Comparison of ENCODE assay signal across 9 mouse cellular contexts in the genomic region with DNA sequence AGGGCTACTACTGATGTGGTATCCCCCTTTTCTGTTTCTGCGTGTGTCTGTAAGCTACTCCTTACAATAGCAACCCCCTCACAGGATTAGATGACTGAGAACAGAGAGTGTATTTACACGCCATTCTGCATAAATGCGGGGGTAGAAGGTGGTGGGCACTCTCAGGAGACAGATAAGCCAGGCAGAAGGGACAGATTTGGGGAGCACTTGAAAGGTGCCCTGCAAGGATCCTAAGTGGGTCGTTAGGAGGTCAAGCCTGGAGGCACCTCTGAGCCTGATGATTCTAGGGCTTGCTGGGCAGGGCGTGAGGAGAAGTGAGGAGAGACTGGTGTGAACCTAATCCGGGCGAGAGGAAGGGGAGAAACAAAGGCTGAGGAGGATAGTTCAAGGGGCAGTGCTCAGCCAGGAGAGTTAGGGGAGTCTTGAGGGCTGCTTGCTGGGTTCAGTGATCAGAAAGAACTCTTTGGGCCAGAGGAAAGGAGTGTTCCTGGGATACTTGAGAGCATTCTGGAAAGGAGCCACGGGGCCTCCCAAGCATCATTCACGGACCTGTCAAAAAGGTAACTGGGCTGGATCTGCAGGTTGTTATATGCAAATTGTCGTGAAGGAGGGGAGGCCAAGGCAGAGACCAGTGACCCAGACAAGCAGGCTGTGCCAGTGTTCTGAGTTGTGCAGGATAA. TPM values are rescaled to one million over a fixed set of nuclear protein-coding genes. Genes with fewer than 3 reads are reported as not detected.
DNase-seq lines count a peak whose midpoint lies in the region; ATAC-seq and TF ChIP-seq lines count a peak whose summit lies in the region.
"Had no signal": no experiment of that assay in that cellular context is flagged by ENCODE, and none has a peak within 500 bp of the region (broad histone marks: within the 10 kb centered on the region; RNA-seq: fewer than 3 reads in every experiment).

No protein-coding gene starts in this region.

- no peak for TF ChIP-seq POLR2A in brain, embryonic 14.5 days (IDR thresholded peaks at IDR 0.05; ENCODE audit: borderline replicate concordance, extremely low read depth, insufficient read depth, insufficient read length, poor library complexity, severe bottlenecking)
- TF ChIP-seq POLR2A in olfactory bulb, adult 2 months (IDR thresholded peaks at IDR 0.05; ENCODE audit: insufficient read depth, low read depth, low read length), result no peak

- no peaks in the 10 kb centered on the region for H3K27me3 ChIP-seq in heart, embryonic 12.5 days (replicated peaks)
- no peaks in the 10 kb centered on the region for H3K27me3 ChIP-seq in hindbrain, embryonic 14.5 days (ENCODE audit: control insufficient read depth, insufficient read depth, low read length)
- H3K27me3 ChIP-seq in liver, embryonic 16.5 days (ENCODE audit: control insufficient read depth, insufficient read depth, low read depth, low read length), result no peaks in the 10 kb centered on the region

- H3K27ac ChIP-seq in heart, embryonic 12.5 days (ENCODE audit: poor library complexity, severe bottlenecking), result no peak overlapping the region
- peak overlapping the region; percentile 35; the same call in 1 of the 2 replicates for H3K27ac ChIP-seq in hindbrain, embryonic 14.5 days
- no peak overlapping the region for H3K27ac ChIP-seq in liver, embryonic 16.5 days (ENCODE audit: low read length)
- no peak overlapping the region for H3K27ac ChIP-seq in olfactory bulb, adult 2 months (ENCODE audit: insufficient read depth, low read depth, low read length)

- H3K9me3 ChIP-seq in heart, embryonic 12.5 days (replicated peaks), result 0 out of 2 replicates have a peak, but pooled peaks cover 10% of the 10 kb centered on the region
- H3K9me3 ChIP-seq in hindbrain, embryonic 14.5 days (ENCODE audit: control insufficient read depth, low read length), result no peaks in the 10 kb centered on the region
- no peaks in the 10 kb centered on the region for H3K9me3 ChIP-seq in liver, embryonic 16.5 days (replicated peaks; ENCODE audit: control insufficient read depth, low read length)

- H3K36me3 ChIP-seq in heart, embryonic 12.5 days, result peaks cover 34% of the 10 kb centered on the region
- H3K36me3 ChIP-seq in hindbrain, embryonic 14.5 days (replicated peaks; ENCODE audit: control insufficient read depth, insufficient read depth), result peaks cover 32% of the 10 kb centered on the region
- peaks cover 16% of the 10 kb centered on the region for H3K36me3 ChIP-seq in liver, embryonic 16.5 days (ENCODE audit: control insufficient read depth, insufficient read depth)

- H3K9ac ChIP-seq in heart, embryonic 12.5 days, result peak overlapping the region; percentile 75
- peak overlapping the region; percentile 74 for H3K9ac ChIP-seq in hindbrain, embryonic 14.5 days
- H3K9ac ChIP-seq in liver, embryonic 16.5 days (ENCODE audit: low read depth, low read length), result peak overlapping the region; percentile 72

- WGBS in heart, embryonic 12.5 days, result 16% methylated on average over 10 of the region's 10 CpGs
- WGBS in hindbrain, embryonic 14.5 days, result 14% methylated on average over 10 of the region's 10 CpGs
- 16% methylated on average over 10 of the region's 10 CpGs for WGBS in liver, embryonic 16.5 days (ENCODE audit: insufficient replicate concordance)
- WGBS in olfactory bulb, adult 2 months, result 12% methylated on average over 10 of the region's 10 CpGs

- peaks cover 8% of the 10 kb centered on the region for H3K4me1 ChIP-seq in heart, embryonic 12.5 days (replicated peaks)
- H3K4me1 ChIP-seq in hindbrain, embryonic 14.5 days (replicated peaks; ENCODE audit: control insufficient read depth, insufficient read depth, low read length), result peaks cover 8% of the 10 kb centered on the region
- H3K4me1 ChIP-seq in liver, embryonic 16.5 days (ENCODE audit: control insufficient read depth, low read depth, low read length), result peaks cover 7% of the 10 kb centered on the region
- H3K4me1 ChIP-seq in olfactory bulb, adult 2 months (ENCODE audit: control insufficient read depth, insufficient read depth, low read length), result peaks cover 6% of the 10 kb centered on the region

- peak overlapping the region; percentile 65 for H3K4me3 ChIP-seq in heart, embryonic 12.5 days
- H3K4me3 ChIP-seq in hindbrain, embryonic 14.5 days (replicated peaks; ENCODE audit: low read length), result peak overlapping the region; percentile 59
- peak overlapping the region; percentile 76 for H3K4me3 ChIP-seq in liver, embryonic 16.5 days (ENCODE audit: low read depth, low read length)
- H3K4me3 ChIP-seq in olfactory bulb, adult 2 months (ENCODE audit: insufficient read depth, low read depth, low read length), result peak overlapping the region; percentile 76

- TF ChIP-seq CTCF in brain, embryonic 14.5 days (IDR thresholded peaks at IDR 0.05; ENCODE audit: borderline replicate concordance, extremely low read depth, insufficient read depth, insufficient read length), result no peak
- TF ChIP-seq CTCF in olfactory bulb, adult 2 months (IDR thresholded peaks at IDR 0.05; ENCODE audit: insufficient read depth, low read depth, low read length), result no peak

- DNase-seq in heart, adult 8-10 months (ENCODE audit: low spot score), result no peak
- peak; percentile 9 for DNase-seq in brain, embryonic 14.5 days (ENCODE audit: low read depth)
- no peak for DNase-seq in hindbrain, embryonic 14.5 days (ENCODE audit: low spot score)
- DNase-seq in spleen, postnatal 10 days (ENCODE audit: low spot score in 2 of 2), result no peak
- DNase-seq in adrenal gland, postnatal 10 days, result no peak

- peak overlapping the region; percentile 77 for H3K4me2 ChIP-seq in heart, embryonic 12.5 days
- peak overlapping the region; percentile 87 for H3K4me2 ChIP-seq in hindbrain, embryonic 14.5 days (replicated peaks)
- peak overlapping the region; percentile 70 for H3K4me2 ChIP-seq in liver, embryonic 16.5 days (ENCODE audit: low read depth, low read length)

- no peak for ATAC-seq in heart, embryonic 12.5 days (ENCODE audit: insufficient number of reproducible peaks, low FRiP score)
- 0 out of 2 replicates have a peak, but pooled peaks have one; percentile 1 for ATAC-seq in hindbrain, embryonic 14.5 days (ENCODE audit: low FRiP score)
- ATAC-seq in liver, embryonic 16.5 days (ENCODE audit: low read depth), result no peak

RNA-seq across cellular contexts. Expression of a gene that starts 0.9 kb away (rescaled TPM):
- polyA plus RNA-seq in heart, embryonic 12.5 days (2016; fragmentation: Nextera tagmentation; extraction: Ambion mirVana), result 7.0 TPM in 2 replicates
- 1 to 10 TPM; 2.9 to 3.4 (median 3.1) TPM for total RNA-seq in heart, adult 8-10 months (2022)
- 25.4 and 27.8 TPM in 2 replicates for polyA plus RNA-seq in brain, embryonic 14.5 days (2012; rRNA removed)
- polyA plus RNA-seq in hindbrain, embryonic 14.5 days (2014; fragmentation: Nextera tagmentation; extraction: Ambion mirVana), result 14.6 and 15.1 TPM in 2 replicates
- 3.7 and 3.8 TPM in 2 replicates for polyA plus RNA-seq in liver, embryonic 16.5 days (2015; fragmentation: Nextera tagmentation; extraction: Ambion mirVana)
- not detected in 2 replicates for polyA plus RNA-seq in olfactory bulb, adult 2 months (2012; ENCODE audit: insufficient read depth, insufficient read length, low replicate concordance, missing spikeins)
- total RNA-seq in adrenal gland, postnatal 10 days (2021), result 1 to 10 TPM; 9.7 to 9.8 TPM

RNA-seq across cellular contexts. Expression of a gene that starts 12.8 kb away (rescaled TPM):
- 0.19 and 0.27 TPM in 2 replicates for polyA plus RNA-seq in heart, embryonic 12.5 days (2016; fragmentation: Nextera tagmentation; extraction: Ambion mirVana)
- 1 to 10 TPM in 3 of 4 experiments, under 1 TPM in 1; 0.75 to 1.6 (median 1.1) TPM for total RNA-seq in heart, adult 8-10 months (2022)
- 0.19 and 0.27 TPM in 2 replicates for polyA plus RNA-seq in brain, embryonic 14.5 days (2012; rRNA removed)
- 0.14 and 0.40 TPM in 2 replicates for polyA plus RNA-seq in hindbrain, embryonic 14.5 days (2014; fragmentation: Nextera tagmentation; extraction: Ambion mirVana)
- polyA plus RNA-seq in liver, embryonic 16.5 days (2015; fragmentation: Nextera tagmentation; extraction: Ambion mirVana), result 4.0 and 5.0 TPM in 2 replicates
- polyA plus RNA-seq in olfactory bulb, adult 2 months (2012; ENCODE audit: insufficient read depth, insufficient read length, low replicate concordance, missing spikeins), result not detected in 2 replicates
- 1 to 10 TPM; 1.1 to 1.6 TPM for total RNA-seq in adrenal gland, postnatal 10 days (2021)

RNA-seq across cellular contexts. Expression of a gene that starts 17.5 kb away (rescaled TPM):
- not detected in 2 replicates for polyA plus RNA-seq in heart, embryonic 12.5 days (2016; fragmentation: Nextera tagmentation; extraction: Ambion mirVana)
- under 1 TPM in 3 of 4 experiments, not detected in 1; 0.27 to 0.49 (median 0.34) TPM for total RNA-seq in heart, adult 8-10 months (2022)
- polyA plus RNA-seq in brain, embryonic 14.5 days (2012; rRNA removed), result 0.11 and 0.16 TPM in 2 replicates
- polyA plus RNA-seq in hindbrain, embryonic 14.5 days (2014; fragmentation: Nextera tagmentation; extraction: Ambion mirVana), result not detected in 2 replicates
- polyA plus RNA-seq in liver, embryonic 16.5 days (2015; fragmentation: Nextera tagmentation; extraction: Ambion mirVana), result not detected in 2 replicates
- polyA plus RNA-seq in olfactory bulb, adult 2 months (2012; ENCODE audit: insufficient read depth, insufficient read length, low replicate concordance, missing spikeins), result not detected in 2 replicates
- under 1 TPM in 1 of 2 experiments, not detected in 1; 0.24 TPM for total RNA-seq in adrenal gland, postnatal 10 days (2021)
- total RNA-seq: neutrophil, adult 5-6 weeks had no signal

RNA-seq across cellular contexts. Expression of a gene that starts 38.2 kb away (rescaled TPM):
- not detected in 2 replicates for polyA plus RNA-seq in heart, embryonic 12.5 days (2016; fragmentation: Nextera tagmentation; extraction: Ambion mirVana)
- total RNA-seq in heart, adult 8-10 months (2022), result not detected
- polyA plus RNA-seq in brain, embryonic 14.5 days (2012; rRNA removed), result 0.05 TPM in 1 of 2 replicates, not detected in the other
- not detected in 2 replicates for polyA plus RNA-seq in hindbrain, embryonic 14.5 days (2014; fragmentation: Nextera tagmentation; extraction: Ambion mirVana)
- 0.15 TPM in 1 of 2 replicates, not detected in the other for polyA plus RNA-seq in liver, embryonic 16.5 days (2015; fragmentation: Nextera tagmentation; extraction: Ambion mirVana)
- not detected in 2 replicates for polyA plus RNA-seq in olfactory bulb, adult 2 months (2012; ENCODE audit: insufficient read depth, insufficient read length, low replicate concordance, missing spikeins)
- not detected for total RNA-seq in adrenal gland, postnatal 10 days (2021)

RNA-seq across cellular contexts. Expression of a gene that starts 39.6 kb away (rescaled TPM):
- 0.13 and 0.24 TPM in 2 replicates for polyA plus RNA-seq in heart, embryonic 12.5 days (2016; fragmentation: Nextera tagmentation; extraction: Ambion mirVana)
- not detected for total RNA-seq in heart, adult 8-10 months (2022)
- 0.04 and 0.14 TPM in 2 replicates for polyA plus RNA-seq in brain, embryonic 14.5 days (2012; rRNA removed)
- not detected in 2 replicates for polyA plus RNA-seq in hindbrain, embryonic 14.5 days (2014; fragmentation: Nextera tagmentation; extraction: Ambion mirVana)
- polyA plus RNA-seq in liver, embryonic 16.5 days (2015; fragmentation: Nextera tagmentation; extraction: Ambion mirVana), result not detected in 2 replicates
- polyA plus RNA-seq in olfactory bulb, adult 2 months (2012; ENCODE audit: insufficient read depth, insufficient read length, low replicate concordance, missing spikeins), result not detected in 2 replicates
- not detected for total RNA-seq in adrenal gland, postnatal 10 days (2021)
- total RNA-seq: neutrophil, adult 5-6 weeks had no signal
